Mouse (Mus musculus) mesoderm, embryonic 11.5 days (tissue): ENCODE data around the gene Rlf.
A peak's percentile ranks its signal among the peaks of the same experiment; 100 is the strongest.
"Not testable (repeated sequence)": the region's sequence is repeated elsewhere in the genome, so short reads cannot be mapped to it uniquely, and the experiment has no call there.

Experiments used
- DNase-seq: peaks from one replicate; pipeline ENCODE4 v3.0.0-alpha.2; 2012; ENCODE audit warnings: low read depth, low spot score

Rlf gene

DNA sequence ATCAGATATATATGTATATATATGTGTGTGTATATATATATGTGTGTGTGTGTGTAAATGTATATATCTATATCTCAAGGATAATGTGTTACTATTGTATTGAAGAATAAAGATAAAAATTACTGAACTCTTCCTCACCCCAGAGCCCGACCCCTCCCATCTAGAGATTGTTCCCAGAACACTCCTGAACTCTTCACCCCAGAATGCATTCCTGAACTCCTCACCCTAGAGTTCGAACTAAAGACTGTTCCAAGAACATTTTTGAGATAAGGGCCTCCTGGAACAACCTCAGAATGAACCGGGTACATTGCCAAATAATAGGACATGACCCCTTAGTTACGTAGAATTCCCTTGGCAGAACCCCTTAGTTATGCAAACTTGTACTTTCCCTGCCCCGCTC, 48.2 kb downstream of the Rlf start:
- not testable (repeated sequence) for DNase-seq

- DNase-seq = no peak
Observed at GRCm38 (mm10) chr4:121163501-121164030, 51.3 kb downstream of the Rlf start.

DNA sequence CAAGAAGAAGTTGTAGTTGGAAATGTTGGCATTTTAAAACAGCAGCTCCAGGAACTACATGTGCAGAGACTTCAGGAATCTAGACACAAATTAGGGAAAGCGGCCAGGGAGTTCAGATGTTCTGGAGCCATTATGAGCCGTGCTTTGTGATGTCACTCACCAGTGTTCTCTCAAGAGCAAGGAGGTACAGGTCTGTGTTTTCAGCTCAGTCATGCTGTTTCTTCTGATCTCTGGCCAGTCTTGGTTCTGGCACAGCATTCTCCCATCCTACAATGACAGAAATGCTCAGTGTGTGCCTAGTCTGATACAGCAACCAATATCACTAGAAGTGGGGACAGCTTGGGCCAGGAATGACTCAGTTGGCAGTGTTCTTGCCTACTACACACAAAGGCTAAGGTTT, 105.8 kb downstream of the Rlf start, which contains the start of gene Tmco2:
TSS of gene Tmco2 (minus strand) at position 101 of the 400 bp plus-strand sequence.
- no peak for DNase-seq

DNA sequence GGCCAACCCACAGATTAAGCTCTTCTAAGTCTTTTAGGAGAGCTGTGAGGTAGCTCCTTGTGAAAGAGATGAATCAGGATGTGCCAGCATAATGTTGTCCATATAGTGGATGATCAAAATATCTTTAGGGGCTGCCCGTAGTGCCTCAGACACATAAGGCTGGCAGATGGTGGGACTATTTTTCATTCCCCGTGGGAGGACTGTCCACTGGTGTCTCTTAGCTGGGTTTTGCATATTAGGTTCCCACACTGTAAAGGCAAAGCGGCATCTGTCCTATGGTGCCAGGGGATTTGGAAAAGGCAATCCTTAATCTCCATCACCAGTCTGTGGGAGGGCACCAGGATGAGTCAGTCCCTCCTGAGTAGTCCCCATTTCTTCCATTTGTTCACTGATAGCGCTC, 111.6 kb downstream of the Rlf start:
- DNase-seq = no peak

DNA sequence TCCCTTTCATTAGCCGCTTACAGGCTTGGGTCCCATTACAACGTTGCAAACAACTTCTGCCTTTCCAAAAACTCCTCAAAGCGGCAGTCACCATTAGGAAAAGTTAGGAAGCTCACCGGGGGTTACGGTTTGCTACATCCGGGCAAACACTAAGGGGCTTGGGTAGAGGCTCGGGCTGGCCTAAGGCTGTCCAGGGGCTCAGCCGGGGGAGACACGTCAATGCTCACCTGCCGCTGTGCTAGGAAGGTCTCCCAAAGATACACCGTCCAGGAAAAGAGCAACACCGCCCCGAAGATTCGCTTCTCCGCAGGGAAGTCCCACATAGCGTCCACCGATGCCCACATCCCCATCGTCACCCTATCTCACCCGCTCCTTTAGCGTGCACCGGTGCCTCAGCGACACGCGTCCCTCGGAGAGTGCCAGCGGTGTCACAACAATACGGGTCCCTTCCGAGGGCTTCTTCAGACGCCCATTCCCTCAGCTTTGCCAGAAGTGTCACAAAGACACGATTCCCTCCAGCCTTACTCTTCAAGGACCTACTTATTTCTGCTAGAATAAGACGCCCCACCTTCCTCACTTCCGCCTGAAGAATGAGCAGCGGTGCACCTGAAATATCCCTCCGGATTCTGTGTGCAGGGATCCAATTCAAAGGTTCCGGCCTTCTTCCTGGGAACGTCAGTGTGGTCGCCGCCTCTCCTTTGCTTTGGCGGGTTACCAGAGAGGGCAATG, 117.1 kb downstream of the Rlf start, which contains the start of gene Zmpste24:
TSS of gene Zmpste24 (minus strand) at position 592 of the 729 bp plus-strand sequence.
- peak; percentile 93 for DNase-seq
